Mouse (Mus musculus) neural tube, embryonic 12.5 days (tissue): Measurements from ENCODE around the gene Rbp1. TPM values are rescaled to one million over a fixed set of nuclear protein-coding genes. Genes with fewer than 3 reads are reported as not detected.
A peak's percentile ranks its signal among the peaks of the same experiment; 100 is the strongest.

Experiments used
- ATAC-seq: fragments of 200-750 bp; cut with Nextera tagmentation; 2 replicates; pipeline ENCODE4 v1.8.0; 2017; ENCODE audit warnings: low read depth, mild to moderate bottlenecking, moderate TSS enrichment, moderate library complexity; ENCODE audit not compliant: low FRiP score
- H3K27ac ChIP-seq: fragments of 300-500 bp; sonication (generic); 2 replicates; pipeline ENCODE4 v1.5.1; 2016
- H3K27me3 ChIP-seq: fragments of 300-500 bp; sonication (generic); replicated peaks from 2 replicates; pipeline ENCODE4 v1.6.1; 2016; ENCODE audit warnings: mild to moderate bottlenecking
- H3K36me3 ChIP-seq: fragments of 300-500 bp; sonication (generic); 2 replicates; pipeline ENCODE4 v1.6.1; 2016; ENCODE audit warnings: mild to moderate bottlenecking
- H3K4me1 ChIP-seq: fragments of 300-500 bp; sonication (generic); 2 replicates; pipeline ENCODE4 v1.6.1; 2016
- H3K4me2 ChIP-seq: fragments of 300-500 bp; sonication (generic); replicated peaks from 2 replicates; pipeline ENCODE4 v1.6.1; 2016; ENCODE audit warnings: mild to moderate bottlenecking
- H3K4me3 ChIP-seq: fragments of 300-500 bp; sonication (generic); 2 replicates; pipeline ENCODE4 v1.5.1; 2016
- H3K9ac ChIP-seq: fragments of 300-500 bp; sonication (generic); 2 replicates; pipeline ENCODE4 v1.6.1; 2016; ENCODE audit warnings: mild to moderate bottlenecking
- H3K9me3 ChIP-seq: fragments of 300-500 bp; sonication (generic); 2 replicates; pipeline ENCODE4 v1.6.1; 2016; ENCODE audit warnings: mild to moderate bottlenecking
- WGBS: fragments of 180-500 bp; shearing (Covaris S2); methylation state at CpG from one replicate; pipeline ENCODE4 v1.1.7; 2016; 5-methylcytosine and 5-hydroxymethylcytosine counted together
- polyA plus RNA-seq: library from polyadenylated mRNA; unstranded; fragments of >200 nt; fragmentation: Nextera tagmentation; extraction: Ambion mirVana; gene quantifications from 2 replicates; pipeline ENCODE4 v1.2.1, GENCODE M21; 2016

Gene Rbp1
- polyA plus RNA-seq, 1 experiment from 2014 or later, result 177 TPM

DNA sequence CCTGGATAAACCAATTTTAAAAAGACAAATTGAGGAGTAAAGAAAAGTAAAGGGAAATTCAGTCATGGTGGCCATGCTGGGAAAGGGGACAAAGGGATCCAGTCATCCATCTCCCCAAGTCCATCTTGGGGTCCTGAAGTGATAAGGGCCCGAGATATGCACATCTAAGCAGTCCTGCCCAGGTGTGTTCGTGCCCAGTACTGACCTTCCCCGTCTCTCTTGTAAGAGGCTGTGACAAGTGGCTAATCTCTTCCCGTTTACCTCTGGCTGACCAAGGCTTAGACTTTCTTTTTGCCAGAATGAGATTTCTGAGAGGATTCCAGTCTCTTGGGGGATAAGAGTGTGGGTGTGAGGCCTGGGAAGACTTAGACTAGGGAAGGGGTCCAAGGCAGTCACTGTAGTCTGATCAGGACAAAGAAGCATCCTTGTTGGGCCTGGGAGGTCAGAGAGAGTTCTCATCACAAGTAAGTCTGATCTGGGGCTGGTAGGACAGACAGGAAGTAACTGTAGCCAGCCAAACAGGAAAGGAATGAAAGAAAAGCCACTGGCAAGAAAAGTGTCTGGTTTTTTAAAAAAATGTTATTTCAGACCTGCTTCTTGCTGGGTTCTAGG is 5.3 kb downstream of the Rbp1 start:
- no peaks in the 10 kb centered on the region for H3K27me3 ChIP-seq
- WGBS, result 82% methylated on average over 4 of the region's 4 CpGs
- no peaks in the 10 kb centered on the region for H3K9me3 ChIP-seq
- H3K4me3 ChIP-seq, result peak overlapping the region; percentile 20; the same call in 1 of the 2 replicates
- H3K4me2 ChIP-seq, result peak overlapping the region; percentile 72
- peaks cover 74% of the 10 kb centered on the region for H3K4me1 ChIP-seq
- H3K36me3 ChIP-seq, result peaks cover 7% of the 10 kb centered on the region
- no peak overlapping the region for H3K27ac ChIP-seq
- no peak for ATAC-seq
- peak overlapping the region; percentile 52 for H3K9ac ChIP-seq

DNA sequence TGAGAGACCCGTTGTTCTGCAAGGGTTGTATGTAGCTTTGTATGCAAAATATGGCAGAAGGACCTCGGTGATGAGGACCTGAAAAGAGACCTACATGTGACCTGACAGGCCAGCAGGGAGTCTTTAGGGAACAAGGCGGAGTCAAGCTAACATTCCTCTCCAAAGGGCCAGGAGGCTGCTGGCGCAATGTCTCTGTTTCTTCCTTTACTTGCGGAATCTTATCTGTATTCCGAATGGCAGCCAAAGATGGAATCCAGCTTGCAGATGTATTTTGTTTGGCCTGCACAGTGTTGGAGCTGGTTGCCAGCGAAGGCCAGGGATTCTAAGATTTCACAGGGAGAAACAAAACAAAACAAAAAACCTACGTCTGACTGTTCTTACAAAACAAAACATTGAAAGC is 6.0 kb downstream of the Rbp1 start:
- no peak overlapping the region for H3K4me3 ChIP-seq
- H3K27ac ChIP-seq, result no peak overlapping the region
- WGBS, result 55% methylated on average over 8 of the region's 8 CpGs
- peaks cover 7% of the 10 kb centered on the region for H3K36me3 ChIP-seq
- no peak for ATAC-seq
- no peaks in the 10 kb centered on the region for H3K9me3 ChIP-seq
- H3K4me2 ChIP-seq, result peak overlapping the region; percentile 72
- H3K9ac ChIP-seq, result peak overlapping the region; percentile 3; the same call in 1 of the 2 replicates
- H3K4me1 ChIP-seq, result peaks cover 80% of the 10 kb centered on the region
- no peaks in the 10 kb centered on the region for H3K27me3 ChIP-seq

DNA sequence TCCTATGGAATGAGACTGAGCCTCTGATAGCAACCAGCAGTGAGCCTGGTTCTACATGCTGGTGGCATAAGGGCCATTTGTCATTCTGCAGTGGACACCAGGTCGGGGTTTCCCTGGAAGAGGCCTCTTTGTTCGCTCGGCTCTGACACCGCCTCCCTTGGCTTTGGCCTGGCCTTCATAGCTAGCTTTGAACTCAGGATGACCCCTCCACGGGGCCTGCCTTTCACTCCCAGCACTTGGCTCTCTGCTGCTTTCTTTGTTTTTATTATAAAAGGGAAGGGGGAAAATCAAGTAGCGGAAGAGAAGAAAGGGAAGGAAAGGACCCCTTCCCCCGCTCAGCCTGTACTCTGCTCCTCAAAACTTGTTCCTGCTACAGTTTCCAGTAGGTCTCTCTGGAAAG is 7.0 kb downstream of the Rbp1 start:
- Histone ChIP-seq H3K9me3 (no peaks in the 10 kb centered on the region), H3K27me3 (no peaks in the 10 kb centered on the region), H3K27ac (no peak overlapping the region), H3K4me2 (peak overlapping the region; percentile 72), H3K9ac (no peak overlapping the region), H3K4me1 (peaks cover 82% of the 10 kb centered on the region), H3K36me3 (peaks cover 8% of the 10 kb centered on the region), H3K4me3 (no peak overlapping the region)
- ATAC-seq, result peak; percentile 67
- WGBS, result 2% methylated on average over 7 of the region's 7 CpGs

DNA sequence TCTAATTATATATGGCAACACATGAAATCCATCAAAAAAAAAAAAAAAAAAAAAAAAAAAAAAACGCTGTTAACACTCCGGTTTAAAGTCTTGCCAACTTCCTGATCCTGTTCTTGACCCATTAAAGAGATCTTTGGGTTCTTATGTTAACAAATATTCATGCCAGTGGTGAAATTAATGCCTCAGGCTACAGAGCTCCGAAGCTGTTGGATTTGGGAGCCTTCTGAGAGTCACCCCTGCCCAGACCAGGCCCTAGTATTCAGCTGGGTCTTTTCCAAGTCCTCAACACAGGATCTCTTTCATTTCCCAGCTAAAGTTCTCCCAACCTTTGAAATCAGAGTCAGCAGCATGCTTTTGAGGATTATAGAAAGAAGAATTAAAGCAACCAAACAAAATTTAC is 7.8 kb downstream of the Rbp1 start:
- no peak overlapping the region for H3K27ac ChIP-seq
- peaks cover 81% of the 10 kb centered on the region for H3K4me1 ChIP-seq
- no peaks in the 10 kb centered on the region for H3K27me3 ChIP-seq
- H3K4me3 ChIP-seq, result no peak overlapping the region
- no peak overlapping the region for H3K4me2 ChIP-seq
- H3K36me3 ChIP-seq, result peaks cover 12% of the 10 kb centered on the region
- WGBS, result 62% methylated on average over 3 of the region's 3 CpGs
- ATAC-seq, result no peak
- no peak overlapping the region for H3K9ac ChIP-seq
- H3K9me3 ChIP-seq, result no peaks in the 10 kb centered on the region

DNA sequence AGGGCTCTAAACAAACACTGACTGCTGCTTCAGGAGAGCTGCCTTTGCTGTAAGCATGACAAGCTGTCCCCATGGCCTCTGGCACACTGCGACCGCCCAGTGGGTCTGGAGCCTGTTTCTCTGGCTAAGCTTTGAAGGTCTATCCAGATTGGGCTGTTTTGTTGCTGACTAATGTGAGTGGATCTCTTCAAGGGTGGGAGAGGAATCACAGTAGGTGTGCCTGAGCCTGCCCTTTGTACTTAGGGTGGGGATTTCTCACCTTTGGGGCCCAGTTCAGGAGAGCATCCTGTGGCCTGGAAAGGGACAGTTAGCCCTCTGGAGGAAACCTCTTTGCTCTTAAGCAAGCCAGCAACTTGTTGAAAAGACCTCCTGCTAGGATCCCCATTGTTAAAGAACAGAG is 10.3 kb downstream of the Rbp1 start:
- Histone ChIP-seq H3K36me3 (peaks cover 19% of the 10 kb centered on the region), H3K4me2 (0 out of 2 replicates have a peak overlapping the region, but pooled peaks have one; percentile 18), H3K27ac (no peak overlapping the region), H3K4me3 (no peak overlapping the region), H3K4me1 (peaks cover 57% of the 10 kb centered on the region), H3K27me3 (no peaks in the 10 kb centered on the region), H3K9ac (no peak overlapping the region), H3K9me3 (no peaks in the 10 kb centered on the region)
- 32% methylated on average over 2 of the region's 2 CpGs for WGBS
- no peak for ATAC-seq

DNA sequence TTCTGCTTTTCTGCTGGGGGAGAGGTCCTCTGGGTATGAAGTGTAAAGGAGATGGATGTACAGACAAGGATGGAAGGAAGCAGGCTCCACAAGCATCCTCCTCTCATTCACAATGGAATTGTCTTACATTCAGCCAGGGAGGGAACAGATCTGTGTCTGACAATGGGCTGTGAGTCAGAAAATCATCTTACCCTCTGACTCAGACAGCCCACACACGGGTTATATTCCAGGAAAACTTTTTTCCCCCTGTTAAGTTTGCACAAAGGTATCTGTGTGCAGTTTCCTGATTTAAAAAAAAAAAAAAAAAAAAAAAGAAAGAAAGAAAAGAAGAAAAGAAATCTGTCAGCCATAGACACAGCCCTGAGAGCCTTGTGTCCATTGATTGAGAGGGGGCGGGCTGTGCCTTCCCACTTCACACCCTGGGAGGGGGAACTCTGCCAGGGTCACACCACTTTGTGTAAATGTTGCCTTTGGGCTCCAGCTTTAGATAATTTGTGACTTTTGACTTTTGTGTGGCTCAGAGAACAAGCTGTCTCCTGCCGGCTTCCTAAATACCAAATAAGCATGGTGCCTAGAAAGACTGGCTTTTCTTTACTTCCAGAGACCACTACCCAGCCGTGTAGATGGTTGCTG is 11.3 kb downstream of the Rbp1 start:
- Histone ChIP-seq H3K4me2 (no peak overlapping the region), H3K27me3 (no peaks in the 10 kb centered on the region), H3K27ac (no peak overlapping the region), H3K4me3 (no peak overlapping the region), H3K9me3 (no peaks in the 10 kb centered on the region), H3K9ac (no peak overlapping the region), H3K36me3 (peaks cover 19% of the 10 kb centered on the region), H3K4me1 (peaks cover 54% of the 10 kb centered on the region)
- WGBS, result 9% methylated on average over 4 of the region's 4 CpGs
- ATAC-seq, result no peak

DNA sequence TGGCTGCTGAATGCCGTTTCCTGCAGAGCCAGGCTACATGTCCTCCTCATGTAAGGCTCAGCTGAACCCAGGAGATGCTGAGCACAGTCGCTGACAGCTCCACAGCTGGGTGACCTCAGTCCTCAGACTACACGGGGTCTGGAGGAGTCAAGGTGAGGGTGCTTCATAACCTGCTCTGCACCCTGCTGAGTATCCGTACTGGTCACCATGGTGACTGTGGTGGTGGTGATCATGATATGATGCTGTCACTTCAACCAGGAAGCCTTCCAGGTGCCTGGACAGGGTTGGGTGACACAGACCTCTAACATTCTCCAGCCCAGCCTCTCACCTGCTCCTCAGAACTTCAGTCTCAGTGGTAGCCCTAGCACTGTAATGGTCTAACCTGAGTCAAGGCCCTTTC is 15.1 kb downstream of the Rbp1 start:
- H3K4me3 ChIP-seq, result no peak overlapping the region
- H3K36me3 ChIP-seq, result peaks cover 13% of the 10 kb centered on the region
- no peaks in the 10 kb centered on the region for H3K9me3 ChIP-seq
- no peak overlapping the region for H3K4me2 ChIP-seq
- WGBS, result 91% methylated on average over 4 of the region's 4 CpGs
- no peak overlapping the region for H3K9ac ChIP-seq
- H3K4me1 ChIP-seq, result peaks cover 26% of the 10 kb centered on the region
- no peak for ATAC-seq
- no peak overlapping the region for H3K27ac ChIP-seq
- no peaks in the 10 kb centered on the region for H3K27me3 ChIP-seq

DNA sequence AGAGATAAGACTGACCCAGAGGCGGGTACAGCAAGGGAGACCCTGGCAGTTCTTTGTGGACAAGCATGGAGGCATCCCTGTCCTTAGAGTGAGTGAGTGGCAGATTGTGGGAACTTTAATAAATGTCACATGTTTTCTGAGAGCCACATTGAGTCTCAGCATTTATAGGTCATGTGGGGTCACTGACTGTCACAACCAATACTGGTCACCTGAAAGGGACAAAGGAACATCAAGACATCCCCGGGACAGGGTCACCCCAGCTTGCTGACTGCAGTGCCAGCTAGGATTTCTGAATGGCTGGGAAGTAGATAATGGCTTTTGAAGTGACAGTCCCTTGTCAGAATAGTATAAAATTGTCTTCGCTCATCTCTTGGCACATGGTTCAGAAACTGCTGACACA is 16.3 kb downstream of the Rbp1 start:
- Histone ChIP-seq H3K4me2 (no peak overlapping the region), H3K27ac (no peak overlapping the region), H3K27me3 (no peaks in the 10 kb centered on the region), H3K9me3 (no peaks in the 10 kb centered on the region), H3K4me3 (no peak overlapping the region), H3K36me3 (peaks cover 21% of the 10 kb centered on the region), H3K9ac (no peak overlapping the region), H3K4me1 (peaks cover 15% of the 10 kb centered on the region)
- WGBS, result 74% methylated on average over 3 of the region's 3 CpGs
- no peak for ATAC-seq

DNA sequence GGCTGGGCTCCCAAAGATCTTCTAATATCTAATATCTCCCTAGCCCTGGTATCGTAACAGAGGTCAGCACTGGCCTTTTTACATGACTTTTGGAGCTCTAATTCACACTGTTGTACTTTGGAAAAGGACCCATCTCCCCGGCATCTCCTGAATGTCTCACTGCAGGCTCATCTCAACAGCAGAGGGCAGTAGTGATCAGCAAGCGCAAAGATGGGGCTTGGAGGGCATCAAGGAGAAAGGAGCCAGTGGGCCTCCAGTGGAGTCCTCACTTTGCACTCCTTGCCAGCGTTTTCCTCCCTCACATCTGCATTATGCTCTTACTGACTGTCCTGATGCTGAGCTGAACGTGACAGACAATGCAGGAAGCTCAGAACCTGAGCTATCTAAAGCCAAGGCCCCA is 19.9 kb downstream of the Rbp1 start:
- no peak overlapping the region for H3K27ac ChIP-seq
- peaks cover 44% of the 10 kb centered on the region for H3K36me3 ChIP-seq
- ATAC-seq, result no peak
- no peak overlapping the region for H3K4me2 ChIP-seq
- H3K9ac ChIP-seq, result no peak overlapping the region
- no peaks in the 10 kb centered on the region for H3K27me3 ChIP-seq
- 70% methylated on average over 5 of the region's 5 CpGs for WGBS
- peaks cover 7% of the 10 kb centered on the region; the same call in 1 of the 2 replicates for H3K4me1 ChIP-seq
- no peaks in the 10 kb centered on the region for H3K9me3 ChIP-seq
- H3K4me3 ChIP-seq, result no peak overlapping the region

DNA sequence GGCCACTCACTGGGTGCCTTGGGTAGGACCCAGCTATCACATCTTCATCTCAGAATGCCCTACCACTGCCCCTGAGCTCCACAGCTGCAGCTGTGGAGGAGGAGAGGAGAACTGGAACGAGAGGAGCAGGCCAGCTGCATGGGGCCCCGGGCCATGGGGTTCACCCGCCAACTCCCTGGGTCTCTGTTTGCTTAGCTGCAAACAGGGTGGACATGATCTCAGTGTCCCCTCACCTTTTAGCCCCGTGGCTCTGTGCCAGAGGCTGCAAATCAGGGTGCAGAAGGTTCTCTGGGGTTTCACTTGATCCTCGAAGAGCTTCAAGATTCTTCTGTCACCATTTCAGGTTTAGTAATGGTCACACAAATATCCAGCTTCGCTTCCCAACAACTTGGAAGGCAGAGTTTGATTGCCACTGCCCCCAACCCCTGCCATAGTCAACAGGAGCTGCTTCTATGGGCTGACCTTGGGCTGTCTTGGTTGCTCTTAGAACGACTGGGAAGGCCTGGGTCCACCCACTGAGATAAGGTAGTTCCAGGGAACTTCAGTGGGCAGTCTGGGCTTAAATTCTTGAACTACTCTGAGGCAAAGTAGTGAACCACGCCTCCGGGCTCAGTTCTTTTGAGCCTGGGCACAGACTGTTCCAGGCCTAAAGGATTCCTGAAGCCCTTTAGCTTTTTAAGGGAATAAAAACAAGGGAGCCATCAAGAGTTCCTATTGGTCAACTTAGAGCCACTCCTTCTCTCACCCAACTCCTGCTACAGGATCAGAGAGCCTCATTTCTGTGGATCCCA is 22.8 kb downstream of the Rbp1 start:
- Histone ChIP-seq H3K9me3 (no peaks in the 10 kb centered on the region), H3K4me3 (no peak overlapping the region), H3K27me3 (no peaks in the 10 kb centered on the region), H3K27ac (no peak overlapping the region), H3K4me1 (no peaks in the 10 kb centered on the region), H3K4me2 (no peak overlapping the region), H3K36me3 (peaks cover 42% of the 10 kb centered on the region), H3K9ac (no peak overlapping the region)
- WGBS, result 88% methylated on average over 9 of the region's 9 CpGs
- no peak for ATAC-seq

DNA sequence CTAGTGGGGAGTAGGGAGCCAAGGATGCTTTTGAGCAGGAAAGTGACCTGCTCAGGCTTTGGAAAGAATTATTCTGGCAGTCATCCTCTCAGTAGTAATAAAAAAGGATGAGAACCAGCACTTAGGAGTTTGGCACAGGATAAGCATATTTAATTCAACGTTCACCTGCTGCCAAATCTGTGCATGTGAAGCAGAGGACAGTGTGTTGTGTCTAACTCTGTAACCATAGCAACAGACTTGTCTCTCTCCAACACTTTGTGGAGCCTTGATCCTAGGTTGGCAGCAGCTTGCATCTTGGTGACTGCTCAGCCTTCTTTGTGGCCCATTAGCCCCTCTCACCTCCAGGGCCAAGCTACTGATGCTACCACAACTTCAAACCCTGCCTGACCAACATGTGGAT is 28.2 kb downstream of the Rbp1 start:
- no peak overlapping the region for H3K4me3 ChIP-seq
- no peak for ATAC-seq
- H3K9ac ChIP-seq, result no peak overlapping the region
- no peaks in the 10 kb centered on the region for H3K9me3 ChIP-seq
- no peak overlapping the region for H3K4me2 ChIP-seq
- no peak overlapping the region for H3K27ac ChIP-seq
- H3K27me3 ChIP-seq, result no peaks in the 10 kb centered on the region
- 76% methylated on average over 1 of the region's 1 CpGs for WGBS
- peaks cover 14% of the 10 kb centered on the region for H3K36me3 ChIP-seq
- no peaks in the 10 kb centered on the region for H3K4me1 ChIP-seq

DNA sequence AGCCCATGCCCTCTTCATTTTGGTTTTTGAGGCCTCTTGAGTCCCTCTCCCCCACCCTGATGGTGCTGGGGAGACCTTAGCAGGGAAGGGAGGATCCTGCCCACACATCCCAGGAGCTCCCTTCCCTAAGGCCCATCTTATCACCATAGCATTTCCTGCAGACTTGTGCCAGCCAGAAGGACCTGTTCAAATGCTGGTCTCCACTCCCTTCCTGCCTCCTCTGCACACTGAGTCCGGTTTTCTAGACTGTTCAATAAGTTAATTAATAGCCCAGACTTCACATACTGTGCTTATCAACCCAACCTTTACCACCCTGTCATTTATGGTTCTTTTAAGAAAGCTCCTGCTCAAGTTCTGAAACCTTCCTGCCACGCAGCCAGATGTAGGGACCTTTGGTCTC is 43.9 kb downstream of the Rbp1 start:
- Histone ChIP-seq H3K4me1 (no peaks in the 10 kb centered on the region), H3K9ac (no peak overlapping the region), H3K9me3 (no peaks in the 10 kb centered on the region), H3K4me3 (no peak overlapping the region), H3K27me3 (no peaks in the 10 kb centered on the region), H3K36me3 (no peaks in the 10 kb centered on the region), H3K4me2 (no peak overlapping the region), H3K27ac (no peak overlapping the region)
- no peak for ATAC-seq
- 74% methylated on average over 2 of the region's 2 CpGs for WGBS
